Mouse (Mus musculus) T-helper 17 cell (primary cell): ENCODE results near the gene Tpsg1.

Experiments used
- in situ Hi-C, 2 experiments: fragments of 300-600 bp; cut with MboI, MseI; formaldehyde crosslinking; loops; 1 replicate in 1 of 2; 2 replicates in 1 of 2; pipeline ENCODE4 v1.15.1; 2025; ENCODE audit warnings: high pct_unique_total_duplicates in 2 of 2

Gene Tpsg1

GRCm38 (mm10) chr17:25368973-25369372, at the start of gene Tpsg1:
Gene Tpsg1 (plus strand): TSS chr17:25369273.
- in situ Hi-C loops: no loop called here

DNA sequence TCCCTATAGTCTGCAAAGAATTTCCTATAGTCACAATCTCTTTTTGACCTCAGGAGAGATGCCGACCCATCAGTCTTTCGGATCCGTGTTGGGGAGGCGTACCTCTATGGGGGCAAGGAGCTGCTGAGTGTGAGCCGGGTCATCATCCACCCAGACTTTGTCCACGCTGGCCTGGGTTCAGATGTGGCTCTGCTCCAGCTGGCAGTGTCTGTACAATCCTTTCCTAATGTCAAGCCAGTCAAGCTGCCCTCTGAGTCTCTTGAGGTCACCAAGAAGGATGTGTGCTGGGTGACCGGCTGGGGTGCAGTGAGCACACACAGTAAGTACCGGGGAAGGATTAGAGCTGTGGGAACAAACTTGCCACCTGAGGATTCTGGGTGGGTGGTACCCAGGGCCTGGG, 48.3 kb upstream of the Tpsg1 start:
- in situ Hi-C loops: no loop called here

GRCm38 (mm10) chr17:25322930-25323329, 46.1 kb upstream of the Tpsg1 start:
- in situ Hi-C loops: no loop called here

DNA sequence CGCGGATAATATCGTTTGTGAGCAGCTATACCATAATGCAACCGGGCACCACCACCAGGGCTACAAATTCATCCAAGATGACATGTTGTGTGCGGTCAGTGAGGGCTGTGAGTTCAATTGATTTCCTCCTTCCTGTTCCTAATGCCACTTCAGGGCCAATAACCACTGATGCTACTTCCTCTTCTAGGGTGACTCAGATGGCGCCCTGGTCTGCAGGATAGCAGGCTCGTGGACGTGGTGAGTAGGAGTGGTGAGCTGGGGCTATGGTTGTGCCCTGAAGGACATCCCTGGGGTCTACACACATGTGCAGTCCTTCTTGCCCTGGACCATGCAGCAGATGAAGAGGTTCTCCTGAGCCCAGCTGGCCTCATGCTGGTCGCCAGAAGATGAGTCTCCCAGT, 36.8 kb upstream of the Tpsg1 start:
- in situ Hi-C loops: no loop called here

DNA sequence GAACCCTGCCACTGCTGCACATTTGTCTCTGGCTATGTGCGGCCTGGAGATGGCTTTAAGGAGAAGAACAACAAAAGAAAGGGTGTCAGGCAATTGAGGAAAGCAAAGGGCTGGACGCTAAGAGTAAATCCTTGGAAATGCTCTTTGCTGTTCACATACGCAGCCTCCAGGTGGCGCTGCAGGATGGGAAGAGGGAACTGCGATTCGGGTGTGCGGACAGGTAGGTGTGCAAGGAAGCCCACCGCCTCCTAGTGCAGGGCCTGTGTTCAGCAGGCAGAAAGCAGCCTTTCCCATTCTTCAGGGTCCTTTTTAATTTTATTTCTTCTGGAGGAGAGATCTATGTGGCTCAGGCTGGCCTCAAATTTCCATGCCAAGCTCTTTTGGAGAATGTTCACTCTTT, 35.1 kb upstream of the Tpsg1 start:
- in situ Hi-C loops: no loop called here

DNA sequence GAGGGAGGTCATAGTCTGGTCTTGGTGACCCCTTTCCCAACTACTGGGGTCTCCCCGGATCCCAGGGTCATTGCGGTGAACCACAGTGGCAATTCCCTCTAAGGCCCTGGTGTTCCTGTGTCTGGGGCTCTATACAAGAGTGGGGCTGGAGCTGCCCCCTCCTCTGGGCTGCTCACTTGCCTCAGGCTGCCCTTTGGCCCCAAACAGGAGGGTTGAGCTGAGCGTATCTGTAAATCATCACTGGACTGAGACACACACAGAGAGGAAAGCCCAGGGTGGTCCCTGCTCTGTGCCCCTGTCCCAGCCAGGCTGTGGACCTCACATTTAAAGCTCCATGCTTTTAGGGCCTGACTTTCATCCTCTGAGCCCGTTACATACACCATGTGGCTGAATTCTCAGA, 30.9 kb upstream of the Tpsg1 start:
- in situ Hi-C loops: no loop called here

GRCm38 (mm10) chr17:25340003-25340402, 29.1 kb upstream of the Tpsg1 start:
- in situ Hi-C loops: no loop called here

DNA sequence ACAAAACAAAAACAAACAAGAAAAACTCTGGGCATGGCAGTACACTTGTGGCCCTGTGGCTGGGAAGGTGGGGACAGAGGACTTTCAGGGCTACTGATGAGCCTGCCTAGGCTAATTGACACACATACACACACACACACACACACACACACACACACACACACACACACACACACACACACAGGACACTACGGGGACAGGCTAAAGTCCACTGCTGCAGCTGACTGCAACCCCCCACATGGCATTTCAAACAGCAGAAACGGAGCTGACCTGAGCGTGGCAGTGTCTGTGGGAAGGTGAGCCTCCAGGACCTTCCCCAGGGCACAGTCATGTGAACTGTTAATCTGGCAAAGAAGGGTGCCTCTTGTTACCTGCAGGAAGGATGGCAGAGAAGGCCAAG, 27.6 kb upstream of the Tpsg1 start:
- in situ Hi-C loops: no loop called here

DNA sequence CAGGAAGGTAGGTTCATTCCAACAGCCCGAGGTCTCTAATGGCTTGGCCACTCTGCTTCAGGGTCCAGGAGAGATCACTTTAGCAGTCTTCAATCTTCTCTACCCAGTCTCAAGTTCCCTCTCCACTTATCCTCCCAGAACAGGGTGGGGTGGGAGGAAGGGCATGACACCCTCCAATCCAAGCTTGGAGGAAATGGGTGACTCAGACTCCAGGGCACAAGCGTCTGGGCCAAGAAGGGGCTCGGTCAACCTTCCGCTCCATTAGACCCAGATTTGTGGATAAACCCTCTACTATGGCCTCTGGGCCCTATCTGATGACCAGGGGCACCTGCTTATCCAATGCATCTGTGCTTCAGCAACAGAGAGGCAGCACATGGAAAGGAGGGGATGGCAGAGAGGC, 23.6 kb upstream of the Tpsg1 start, which contains the start of gene Tpsab1:
Tpsab1 (minus strand) TSS at position 101 of the 400 bp plus-strand sequence.
- in situ Hi-C loops: loop anchor here in 1 of 2 experiments (5.0 kb wide), 1 partner anchor 48 kb away; the partner anchor contains the start of gene Prss34

DNA sequence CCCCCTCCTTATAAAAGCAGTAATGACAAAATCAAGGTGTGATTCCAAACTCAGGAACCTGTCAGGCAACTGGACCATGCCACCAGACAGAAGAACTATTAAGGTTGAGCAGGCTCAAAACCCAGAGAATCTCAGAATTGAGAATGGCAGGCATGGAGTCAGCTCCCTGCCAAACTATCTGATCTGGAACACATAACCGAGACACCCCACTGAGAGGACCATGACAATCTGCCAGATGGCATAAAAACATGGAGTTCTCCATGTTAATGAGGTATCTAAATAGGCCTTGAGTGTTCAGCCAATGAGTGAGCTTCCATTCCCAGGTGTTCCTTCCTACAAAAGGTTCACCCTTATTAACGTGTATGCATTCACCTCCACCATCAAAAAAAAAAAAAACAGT, 7.8 kb upstream of the Tpsg1 start:
- in situ Hi-C loops: no loop called here

DNA sequence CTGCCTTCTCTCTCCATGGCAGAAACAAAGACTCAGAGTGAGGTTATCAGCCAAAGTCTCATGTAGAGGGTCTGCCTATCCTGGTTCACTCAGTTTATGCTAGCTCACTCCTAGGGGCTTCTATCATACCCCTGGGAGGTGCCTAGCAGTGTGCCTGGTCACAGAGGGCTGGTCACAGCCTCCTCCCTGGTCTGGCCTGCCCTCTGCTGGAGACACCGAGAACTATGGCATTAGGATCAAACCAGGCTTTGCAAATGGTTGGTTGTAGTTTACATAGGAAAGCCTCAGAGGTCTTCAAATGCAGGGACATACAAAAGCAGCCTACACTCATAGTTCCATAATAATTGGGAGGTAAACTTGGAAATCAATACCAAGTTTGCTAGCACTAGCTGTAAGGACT, 5.3 kb upstream of the Tpsg1 start:
- in situ Hi-C loops: no loop called here

DNA sequence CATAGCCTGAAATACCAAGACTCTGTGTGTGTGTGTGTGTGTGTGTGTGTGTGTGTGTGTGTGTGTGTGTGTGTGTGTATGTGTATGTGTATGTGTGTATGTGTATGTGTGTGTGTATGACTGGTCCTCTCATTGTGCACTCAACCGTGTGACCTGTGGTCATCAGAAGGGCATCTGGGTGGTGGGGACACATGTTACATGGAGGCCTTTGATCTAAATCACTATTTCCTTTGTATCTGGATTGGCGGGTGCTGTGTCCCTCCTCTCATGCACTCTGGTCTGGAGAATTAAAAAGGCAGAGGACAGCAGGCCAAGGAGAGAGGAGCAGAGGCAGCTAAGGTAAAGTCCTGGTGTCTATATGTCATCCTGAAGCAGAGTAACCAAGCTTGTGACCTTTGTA, 3.1 kb upstream of the Tpsg1 start, which contains the start of gene Tpsb2:
Tpsb2 (plus strand) TSS at position 301 of the 400 bp plus-strand sequence.
- in situ Hi-C loops: no loop called here

- in situ Hi-C loops: no loop called here
These were observed 3.4 kb downstream of the Tpsg1 start for GRCm38 (mm10) chr17:25372491-25372890.

GRCm38 (mm10) chr17:25374011-25374410, 4.9 kb downstream of the Tpsg1 start:
- in situ Hi-C loops: no loop called here

DNA sequence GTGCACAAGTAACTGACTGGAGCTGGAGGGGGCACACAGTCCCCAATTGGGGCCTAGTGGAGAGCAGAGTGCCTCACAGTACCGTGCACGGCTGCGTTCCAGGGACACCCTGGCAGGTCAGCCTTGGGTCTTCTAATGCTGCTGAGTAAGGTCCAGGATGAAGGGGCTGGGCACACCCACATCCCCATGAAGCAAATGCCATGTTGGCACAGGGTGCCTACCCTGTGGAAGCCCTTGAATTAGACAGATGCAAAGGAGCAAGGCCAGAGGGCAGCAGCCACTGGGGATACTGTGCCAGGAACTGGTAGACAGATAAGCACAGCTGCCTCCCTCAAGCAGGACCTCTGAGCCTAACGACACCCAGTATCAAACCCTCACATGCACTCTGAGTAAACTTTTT, 25.5 kb downstream of the Tpsg1 start:
- in situ Hi-C loops: loop anchor here in 1 of 2 experiments (5.0 kb wide), 1 partner anchor 78 kb away; no protein-coding TSS in a partner anchor

- in situ Hi-C loops: no loop called here
These were observed 28.9 kb downstream of the Tpsg1 start for GRCm38 (mm10) chr17:25397804-25398519.

- in situ Hi-C loops: no loop called here
These were observed 29.4 kb downstream of the Tpsg1 start for GRCm38 (mm10) chr17:25398520-25398838.

DNA sequence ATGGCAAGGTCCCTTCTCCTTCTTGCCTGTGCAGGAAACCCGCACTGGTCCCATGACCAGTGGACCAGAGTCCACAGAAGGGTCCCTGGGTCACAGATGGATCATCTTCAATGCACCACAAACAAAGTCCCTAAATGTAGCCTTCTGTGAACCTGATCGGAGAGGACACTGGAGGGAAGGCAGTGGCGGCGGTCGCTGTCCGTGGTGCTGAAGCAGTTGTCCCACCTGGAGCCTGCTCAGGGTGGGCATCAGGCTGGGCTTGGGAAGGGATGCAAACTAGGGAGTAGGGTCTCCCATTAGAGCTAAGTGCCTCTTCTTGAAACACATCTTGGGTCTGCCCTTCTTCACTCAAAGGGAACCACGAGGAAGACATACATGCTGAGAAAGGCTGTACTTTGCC, 31.4 kb downstream of the Tpsg1 start:
- in situ Hi-C loops: loop anchor here in 1 of 2 experiments (5.0 to 10.0 kb wide), 2 partner anchors 72 to 816 kb away; no protein-coding TSS in a partner anchor

DNA sequence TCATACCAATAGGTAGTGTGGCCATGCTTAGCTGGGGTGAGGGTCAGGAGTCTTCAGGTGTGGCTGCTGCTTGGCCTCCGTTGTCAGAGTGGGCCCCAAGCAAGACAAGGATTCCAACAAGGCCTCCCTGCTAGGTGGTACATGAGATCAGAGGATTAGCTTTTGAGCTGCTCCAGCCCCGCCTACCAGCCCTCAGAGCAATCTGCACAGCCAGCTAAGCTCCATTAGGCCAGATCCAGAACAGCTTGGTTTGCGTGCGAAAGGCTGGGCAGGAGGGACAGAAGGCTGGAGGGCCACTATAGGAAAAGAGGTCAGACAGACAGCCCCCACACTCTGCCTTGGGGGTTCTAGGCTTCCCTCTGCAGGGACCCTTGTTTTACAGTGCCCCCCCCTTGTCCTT, 32.4 kb downstream of the Tpsg1 start:
- in situ Hi-C loops: loop anchor here in 1 of 2 experiments (5.0 to 10.0 kb wide), 2 partner anchors 71 to 817 kb away; no protein-coding TSS in a partner anchor

GRCm38 (mm10) chr17:25402224-25402623, 33.2 kb downstream of the Tpsg1 start:
- in situ Hi-C loops: loop anchor here in 1 of 2 experiments (5.0 to 10.0 kb wide), 2 partner anchors 70 to 817 kb away; no protein-coding TSS in a partner anchor

DNA sequence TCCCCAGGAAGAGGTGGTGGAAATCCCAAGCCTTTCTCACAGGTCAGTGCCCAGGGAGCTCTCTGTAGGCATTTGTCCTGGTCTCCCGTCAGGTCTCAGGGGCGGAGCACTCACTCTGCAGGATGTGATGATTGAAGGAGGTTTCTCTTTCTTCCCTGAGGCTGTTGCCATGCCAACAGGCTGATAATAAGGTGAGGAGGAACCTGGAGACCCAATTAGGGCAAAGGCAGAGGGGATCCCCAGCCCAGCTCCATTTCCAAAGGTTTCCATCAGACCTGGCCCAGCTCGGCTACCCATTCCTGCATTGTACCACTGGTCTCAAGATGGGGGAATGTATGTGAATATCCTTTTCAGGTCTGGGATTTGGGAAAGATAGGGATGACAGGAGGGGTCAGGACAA, 35.1 kb downstream of the Tpsg1 start:
- in situ Hi-C loops: loop anchor here in 1 of 2 experiments (5.0 to 10.0 kb wide), 2 partner anchors 68 to 819 kb away; no protein-coding TSS in a partner anchor

DNA sequence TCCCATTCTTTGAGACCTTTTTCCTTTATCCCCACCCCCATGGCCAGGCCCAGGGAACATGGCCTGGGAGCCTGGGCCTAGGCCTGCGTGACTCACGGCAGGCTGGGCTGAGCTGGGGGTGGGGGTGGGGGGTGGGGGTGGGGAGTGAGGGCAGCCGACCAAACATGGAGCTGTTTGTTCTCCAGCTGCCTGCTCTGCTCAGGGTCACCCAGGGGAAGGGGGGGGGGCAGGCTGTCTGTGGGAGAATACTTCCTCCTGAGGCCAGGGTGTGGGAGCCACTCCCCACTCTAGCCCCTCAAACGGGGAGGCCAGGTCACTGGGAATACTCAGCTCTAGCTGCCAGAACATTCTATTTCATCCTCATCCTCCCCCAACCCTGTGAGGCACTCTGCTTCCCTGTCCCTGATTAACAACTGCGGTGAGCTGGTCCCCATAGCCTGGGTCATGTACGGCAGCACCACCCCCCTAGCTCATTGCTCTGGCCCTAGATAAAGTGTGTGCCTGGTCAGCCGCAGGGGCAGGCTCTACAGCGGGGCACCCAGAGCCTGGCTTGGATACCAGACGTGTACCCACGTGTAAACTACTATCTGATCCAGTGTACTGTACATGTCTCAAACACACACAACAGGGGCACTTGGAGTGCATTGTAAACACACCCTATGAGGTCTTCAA, 36.3 kb downstream of the Tpsg1 start:
- in situ Hi-C loops: loop anchor here in 1 of 2 experiments (10.0 kb wide), 1 partner anchor 821 kb away; no protein-coding TSS in a partner anchor
